Mouse (Mus musculus) CH12.LX (cell line): Measurements from ENCODE around the gene Prpf39. TPM values are rescaled to one million over a fixed set of nuclear protein-coding genes. Genes with fewer than 3 reads are reported as not detected.

Experiments
- DNase-seq: peaks from one replicate; pipeline ENCODE4 v3.0.0-alpha.2; 2013; ENCODE audit errors: extremely low read depth
- H3K27ac ChIP-seq: 2 replicates; pipeline ENCODE4 v1.5.1; 2012; ENCODE audit warnings: low read depth, mild to moderate bottlenecking, control low read depth, moderate library complexity; ENCODE audit not compliant: insufficient read depth
- H3K27me3 ChIP-seq: replicated peaks from 2 replicates; pipeline ENCODE3; 2012; ENCODE audit warnings: inconsistent platforms
- H3K36me3 ChIP-seq, 2 experiments: replicated peaks in 1 of 2; 2 replicates each; pipeline versions ENCODE3 to v1.6.1; 2012; ENCODE audit warnings: inconsistent platforms in 1 of 2, low read length in 1 of 2, mild to moderate bottlenecking in 1 of 2, mixed read lengths in 1 of 2, moderate library complexity in 1 of 2; ENCODE audit not compliant: control insufficient read depth in 1 of 2, insufficient read depth in 1 of 2
- H3K4me1 ChIP-seq, 2 experiments: 2 replicates each; pipeline ENCODE4 v1.6.1; 2012; ENCODE audit warnings: inconsistent platforms in 1 of 2, moderate library complexity in 1 of 2; ENCODE audit not compliant: insufficient read depth in 2 of 2, control insufficient read depth in 1 of 2
- H3K4me2 ChIP-seq: 2 replicates; pipeline ENCODE4 v1.6.1; 2012; ENCODE audit warnings: low read depth, mild to moderate bottlenecking, control low read depth; ENCODE audit not compliant: poor library complexity, insufficient read depth, severe bottlenecking
- H3K4me3 ChIP-seq, 3 experiments: fragments of 150-350 bp in 1 of 3; sonication (generic) in 1 of 3; replicated peaks in 1 of 3; 2 replicates each; pipeline versions ENCODE3 to v1.5.1; 2011 to 2012; ENCODE audit warnings: low read depth in 2 of 3, low read length in 2 of 3, mild to moderate bottlenecking in 2 of 3, moderate library complexity in 2 of 3, control low read depth in 1 of 3, improper control_type of control experiment in 1 of 3, inconsistent platforms in 1 of 3, mixed read lengths in 1 of 3; ENCODE audit not compliant: poor library complexity in 1 of 3
- H3K79me2 ChIP-seq: replicated peaks from 2 replicates; pipeline ENCODE4 v1.6.1; 2012; ENCODE audit warnings: mild to moderate bottlenecking, moderate library complexity; ENCODE audit not compliant: control insufficient read depth, poor library complexity, insufficient read depth, severe bottlenecking; ENCODE audit errors: extremely low read depth
- H3K9ac ChIP-seq: 2 replicates; pipeline ENCODE4 v1.6.1; 2012; ENCODE audit warnings: low read depth, mild to moderate bottlenecking, control low read depth, moderate library complexity; ENCODE audit not compliant: insufficient read depth
- H3K9me3 ChIP-seq: replicated peaks from 2 replicates; pipeline ENCODE3; 2012; ENCODE audit warnings: low read length, inconsistent platforms, mixed read lengths
- BHLHE40 ChIP-seq: IDR thresholded peaks from 2 replicates; pipeline ENCODE4 v1.6.1; 2011; ENCODE audit warnings: mild to moderate bottlenecking, low read depth, low read length, improper control_type of control experiment
- ELF1 ChIP-seq: IDR thresholded peaks from 2 replicates; pipeline ENCODE4 v1.6.1; 2014; ENCODE audit warnings: low read depth, mild to moderate bottlenecking, inconsistent platforms, low read length, improper control_type of control experiment
- ETS1 ChIP-seq: conservative IDR thresholded peaks from 2 replicates; pipeline ENCODE4 v1.6.1; 2012; ENCODE audit warnings: low read depth, mild to moderate bottlenecking, inconsistent platforms, low read length, improper control_type of control experiment, moderate library complexity
- GABPA ChIP-seq: IDR thresholded peaks from 2 replicates; pipeline ENCODE4 v1.6.1; 2012; ENCODE audit warnings: low read depth, low read length, improper control_type of control experiment, inconsistent platforms; ENCODE audit not compliant: insufficient replicate concordance
- JUN ChIP-seq: IDR thresholded peaks from 2 replicates; pipeline ENCODE4 v1.6.1; 2011; ENCODE audit warnings: low read depth, mild to moderate bottlenecking, low read length, improper control_type of control experiment, moderate library complexity; ENCODE audit not compliant: insufficient read depth
- KAT2A ChIP-seq: IDR thresholded peaks from 2 replicates; pipeline ENCODE4 v1.6.1; 2012; ENCODE audit warnings: low read length, improper control_type of control experiment, inconsistent platforms; ENCODE audit not compliant: insufficient replicate concordance
- MAFK ChIP-seq: IDR thresholded peaks from 2 replicates; pipeline ENCODE4 v1.6.1; 2011; ENCODE audit warnings: low read length, improper control_type of control experiment; ENCODE audit not compliant: insufficient replicate concordance
- MAX ChIP-seq: IDR thresholded peaks from 2 replicates; pipeline ENCODE4 v1.6.1; 2011; ENCODE audit warnings: low read length, improper control_type of control experiment
- POLR2A ChIP-seq: IDR thresholded peaks from 2 replicates; pipeline ENCODE4 v1.6.1; 2011; ENCODE audit warnings: low read depth, mild to moderate bottlenecking, improper control_type of control experiment, low read length
- POLR2AphosphoS2 ChIP-seq: IDR thresholded peaks from 2 replicates; pipeline ENCODE4 v1.6.1; 2011; ENCODE audit warnings: low read depth, low read length, improper control_type of control experiment
- RAD21 ChIP-seq: IDR thresholded peaks from 2 replicates; pipeline ENCODE4 v1.6.1; 2011; ENCODE audit warnings: low read depth, mild to moderate bottlenecking, low read length, improper control_type of control experiment, moderate library complexity
- RCOR1 ChIP-seq: conservative IDR thresholded peaks from 2 replicates; pipeline ENCODE4 v1.6.1; 2012; ENCODE audit warnings: low read depth, mild to moderate bottlenecking, inconsistent platforms, low read length, improper control_type of control experiment
- TBP ChIP-seq: conservative IDR thresholded peaks from 2 replicates; pipeline ENCODE4 v1.6.1; 2011; ENCODE audit warnings: low read depth, low read length, improper control_type of control experiment
- TCF12 ChIP-seq: IDR thresholded peaks from 2 replicates; pipeline ENCODE4 v1.6.1; 2014; ENCODE audit warnings: low read depth, mild to moderate bottlenecking, inconsistent platforms, low read length, improper control_type of control experiment
- UBTF ChIP-seq: IDR thresholded peaks from 2 replicates; pipeline ENCODE4 v1.6.1; 2012; ENCODE audit warnings: low read depth, mild to moderate bottlenecking, inconsistent platforms, low read length, improper control_type of control experiment, moderate library complexity
- ZC3H11A ChIP-seq: IDR thresholded peaks from 2 replicates; pipeline ENCODE4 v1.6.1; 2012; ENCODE audit warnings: low read depth, mild to moderate bottlenecking, inconsistent platforms, low read length, improper control_type of control experiment
- ZNF384 ChIP-seq: IDR thresholded peaks from 2 replicates; pipeline ENCODE4 v1.6.1; 2012; ENCODE audit warnings: low read depth, low read length, improper control_type of control experiment, inconsistent platforms
- dilution Hi-C: fragments of 300-500 bp; cut with MboI; formaldehyde crosslinking; loops from 2 replicates; pipeline ENCODE4 v1.14.3; 2020; ENCODE audit warnings: low sequenced_read_pairs; ENCODE audit not compliant: extremely low pct_unique_long_range_greater_than_20kb, extremely low pct_ligation_motif_present
- in situ Hi-C: fragments of 300-500 bp; cut with MboI; formaldehyde crosslinking; loops from 3 replicates; pipeline ENCODE4 v1.14.3; 2019; ENCODE audit warnings: low sequenced_read_pairs, low pct_ligation_motif_present, low pct_unique_long_range_greater_than_20kb, mixed read lengths
- polyA plus RNA-seq: library from polyadenylated mRNA; unstranded; fragments of >175 nt; gene quantifications from 2 replicates; pipeline ENCODE4 v1.2.1, GENCODE M21; 2012; ENCODE audit warnings: low read depth; ENCODE audit not compliant: insufficient read length
- total RNA-seq, 2 experiments: library from RNA; depleted of rRNA; stranded (reverse); fragments of 300-350 nt in 1 of 2; fragments of >200 nt in 1 of 2; gene quantifications; 2 replicates each; pipeline ENCODE4 v1.2.3; 2012 to 2014

Gene Prpf39
- total and polyA plus RNA-seq, 3 experiments: 15.3 to 34.9 (median 29.6) TPM

DNA sequence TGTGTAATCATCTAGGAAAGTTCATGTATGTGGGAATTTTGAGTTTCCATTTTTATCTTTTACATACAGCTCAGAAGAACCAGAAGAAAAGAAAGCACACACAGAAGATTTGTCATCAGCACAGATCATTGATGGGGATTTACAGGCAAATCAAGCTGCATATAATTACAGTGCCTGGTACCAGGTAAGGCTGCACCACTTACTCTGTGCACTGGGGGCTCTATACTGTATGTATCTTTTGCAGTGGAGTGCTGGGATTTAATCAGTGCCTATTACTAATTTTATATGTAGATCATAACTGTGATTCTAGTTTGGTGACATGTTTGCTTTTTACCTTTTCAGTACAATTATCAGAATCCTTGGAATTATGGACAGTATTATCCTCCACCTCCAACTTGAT, 24.9 kb downstream of the Prpf39 start:
- peaks cover 0 to 14% of the 10 kb centered on the region in 2 experiments; a peak in 1 of 4 replicates for H3K4me1 ChIP-seq
- no peak overlapping the region for H3K4me2 ChIP-seq
- H3K79me2 ChIP-seq: peaks cover 7% of the 10 kb centered on the region; the same call in 1 of the 2 replicates
- no peak overlapping the region for H3K4me3 ChIP-seq
- no peaks in the 10 kb centered on the region for H3K9me3 ChIP-seq
- no peak for TF ChIP-seq RCOR1
- no peak for TF ChIP-seq POLR2AphosphoS2
- no peak for TF ChIP-seq ZC3H11A
- no peak for TF ChIP-seq MAX
- no peak for TF ChIP-seq TCF12
- no peak for TF ChIP-seq ELF1
- no peak for TF ChIP-seq ETS1
- TF ChIP-seq ZNF384: no peak
- TF ChIP-seq MAFK: no peak
- in situ Hi-C loops: loop anchor here (10.0 kb wide), 1 partner anchor 96 kb away; the partner anchor contains the start of genes Klhl28 and Togaram1
- peak; percentile 31 for DNase-seq
- dilution Hi-C loops: no loop called here
- H3K27ac ChIP-seq: no peak overlapping the region
- H3K36me3 ChIP-seq: peaks cover 36 to 83% of the 10 kb centered on the region in 2 experiments
- H3K9ac ChIP-seq: no peak overlapping the region
- no peaks in the 10 kb centered on the region for H3K27me3 ChIP-seq

DNA sequence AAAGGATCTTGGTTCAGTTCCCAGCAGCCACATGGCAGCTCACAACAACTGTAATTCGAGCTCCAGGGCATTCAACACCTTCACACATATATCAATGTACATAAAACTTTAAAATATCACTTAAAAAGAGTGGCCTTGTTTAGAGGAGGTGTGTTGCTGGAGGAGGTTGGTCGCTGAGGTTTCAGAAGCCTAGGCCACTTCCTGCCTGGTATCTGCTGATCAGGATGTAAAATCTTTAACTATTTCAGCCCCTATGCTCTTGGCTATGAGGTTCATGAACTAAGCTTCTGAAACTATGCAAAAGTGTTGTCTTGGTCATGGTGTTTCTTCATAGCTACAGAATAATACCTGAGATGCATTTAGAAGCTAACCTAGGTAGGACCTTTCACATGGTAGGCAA, 29.1 kb downstream of the Prpf39 start:
- H3K36me3 ChIP-seq: peaks cover 31 to 75% of the 10 kb centered on the region in 2 experiments
- TF ChIP-seq RCOR1 (no peak), POLR2A (peak; percentile 27; the same call in 1 of the 2 replicates)
- TF ChIP-seq, all 38 proteins: peak for 1
- Histone ChIP-seq H3K4me2 (no peak overlapping the region), H3K27ac (no peak overlapping the region; the same call in 1 of the 2 replicates), H3K79me2 (peaks cover 3% of the 10 kb centered on the region; the same call in 1 of the 2 replicates), H3K4me1 (peaks cover 0 to 22% of the 10 kb centered on the region in 2 experiments; a peak in 1 of 4 replicates), H3K9me3 (no peaks in the 10 kb centered on the region), H3K9ac (no peak overlapping the region), H3K27me3 (no peaks in the 10 kb centered on the region), H3K4me3 (no peak overlapping the region)
- in situ Hi-C loops (loop anchor here (10.0 kb wide), 1 partner anchor 100 kb away; the partner anchor contains the start of genes Klhl28 and Togaram1), dilution Hi-C loops (no loop called here)
- DNase-seq: peak; percentile 19

DNA sequence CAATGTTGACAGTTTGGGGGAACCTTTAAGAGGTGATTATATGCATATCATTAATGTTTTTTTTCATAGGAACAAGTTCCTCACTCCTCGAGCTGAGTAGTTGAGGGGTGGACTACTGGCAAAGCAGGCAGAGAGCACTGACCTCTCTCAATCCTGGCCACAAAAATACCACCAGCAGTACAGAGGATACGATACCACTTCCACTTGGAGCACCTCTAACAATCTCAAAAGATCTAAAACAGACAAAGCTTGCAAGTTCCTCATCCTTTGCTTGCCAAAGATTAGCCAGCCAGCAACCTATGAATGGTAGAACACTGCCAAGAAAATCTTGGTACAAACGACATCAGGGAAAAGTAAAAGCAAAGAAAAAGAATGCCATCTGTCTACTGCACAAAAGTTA, 30.1 kb downstream of the Prpf39 start:
- Histone ChIP-seq H3K36me3 (peaks cover 28 to 72% of the 10 kb centered on the region in 2 experiments), H3K27me3 (no peaks in the 10 kb centered on the region), H3K79me2 (peaks cover 9% of the 10 kb centered on the region), H3K9me3 (no peaks in the 10 kb centered on the region), H3K4me3 (no peak overlapping the region), H3K9ac (no peak overlapping the region), H3K4me2 (no peak overlapping the region), H3K4me1 (peaks cover 0 to 25% of the 10 kb centered on the region in 2 experiments; a peak in 1 of 4 replicates), H3K27ac (no peak overlapping the region)
- no peak for DNase-seq
- in situ Hi-C loops: loop anchor here (10.0 kb wide), 1 partner anchor 101 kb away; the partner anchor contains the start of genes Klhl28 and Togaram1
- dilution Hi-C loops: no loop called here
- no peak for TF ChIP-seq KAT2A
- no peak for TF ChIP-seq RAD21
- no peak for TF ChIP-seq BHLHE40
- no peak for TF ChIP-seq UBTF
- no peak for TF ChIP-seq JUN
- no peak for TF ChIP-seq TBP
- TF ChIP-seq MAX: no peak
- TF ChIP-seq GABPA: no peak
- no peak for TF ChIP-seq ELF1
